Mouse (Mus musculus) forebrain, embryonic 11.5 days (tissue): ENCODE data around the gene P2rx1. TPM values are rescaled to one million over a fixed set of nuclear protein-coding genes. Genes with fewer than 3 reads are reported as not detected.

ENCODE experiments used
- ATAC-seq: fragments of 200-750 bp; cut with Nextera tagmentation; replicated peaks from 2 replicates; pipeline ENCODE4 v1.8.0; 2017; ENCODE audit warnings: moderate TSS enrichment; ENCODE audit not compliant: low FRiP score
- DNase-seq: peaks from one replicate; pipeline ENCODE4 v3.0.0-alpha.2; 2017; ENCODE audit warnings: low spot score
- H3K27ac ChIP-seq: fragments of 300-500 bp; sonication (generic); 2 replicates; pipeline ENCODE4 v1.5.1; 2014; ENCODE audit warnings: low read depth, low read length
- H3K27me3 ChIP-seq: fragments of 300-500 bp; sonication (generic); 2 replicates; pipeline ENCODE4 v1.6.1; 2014; ENCODE audit warnings: mild to moderate bottlenecking, low read length, mixed read lengths; ENCODE audit not compliant: control insufficient read depth, insufficient read depth
- H3K36me3 ChIP-seq: fragments of 300-500 bp; sonication (generic); 2 replicates; pipeline ENCODE4 v1.6.1; 2014; ENCODE audit warnings: mild to moderate bottlenecking, low read length, moderate library complexity, mixed read lengths; ENCODE audit not compliant: control insufficient read depth, insufficient read depth
- H3K4me1 ChIP-seq: fragments of 300-500 bp; sonication (generic); replicated peaks from 2 replicates; pipeline ENCODE4 v1.6.1; 2014; ENCODE audit warnings: low read length, mixed read lengths; ENCODE audit not compliant: control insufficient read depth, insufficient read depth
- H3K4me2 ChIP-seq: fragments of 300-500 bp; sonication (generic); 2 replicates; pipeline ENCODE4 v1.6.1; 2014; ENCODE audit warnings: low read depth, mild to moderate bottlenecking, low read length, moderate library complexity, mixed read lengths; ENCODE audit not compliant: severe bottlenecking
- H3K4me3 ChIP-seq: fragments of 300-500 bp; sonication (generic); 2 replicates; pipeline ENCODE4 v1.5.1; 2014; ENCODE audit warnings: low read depth, low read length
- H3K9ac ChIP-seq: fragments of 300-500 bp; sonication (generic); 2 replicates; pipeline ENCODE4 v1.6.1; 2014; ENCODE audit warnings: low read length
- H3K9me3 ChIP-seq: fragments of 300-500 bp; sonication (generic); 2 replicates; pipeline ENCODE4 v1.6.1; 2016; ENCODE audit warnings: low read length, mixed read lengths; ENCODE audit not compliant: control insufficient read depth
- WGBS: fragments of 180-500 bp; shearing (Covaris S2); extraction: QIAGEN DNeasy Blood & Tissue Kit; methylation state at CpG from one replicate; pipeline ENCODE4 v1.1.7; 2014; 5-methylcytosine and 5-hydroxymethylcytosine counted together
- polyA plus RNA-seq: library from polyadenylated mRNA; unstranded; fragments of >200 nt; fragmentation: Nextera tagmentation; extraction: Ambion mirVana; gene quantifications from 2 replicates; pipeline ENCODE4 v1.2.1, GENCODE M21; 2014

P2rx1 gene
- polyA plus RNA-seq, 1 experiment from 2014 or later, result 1.1 TPM

DNA sequence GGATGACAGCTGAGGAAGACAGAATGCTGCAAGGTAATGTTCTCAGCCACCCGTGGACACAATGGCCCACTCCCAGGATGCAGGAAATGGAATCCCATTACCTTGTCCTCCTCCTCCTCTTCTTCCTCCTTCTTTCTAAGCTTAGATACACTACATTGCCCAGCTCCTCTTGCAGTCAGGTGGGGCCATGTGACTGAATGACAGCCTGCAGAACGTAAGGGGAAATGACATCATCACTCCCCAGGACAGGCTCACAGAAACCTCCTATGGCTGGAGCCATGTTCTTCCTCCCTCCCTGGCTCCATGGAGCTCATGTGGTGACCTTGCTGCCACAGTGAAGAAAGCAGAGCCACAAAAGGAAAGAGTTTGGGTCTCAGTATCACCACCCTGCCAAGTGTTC, 41.6 kb upstream of the P2rx1 start:
- Histone ChIP-seq H3K36me3 (no peaks in the 10 kb centered on the region), H3K4me2 (no peak overlapping the region), H3K27ac (no peak overlapping the region), H3K4me3 (no peak overlapping the region), H3K4me1 (no peaks in the 10 kb centered on the region), H3K27me3 (peaks cover 29% of the 10 kb centered on the region), H3K9ac (no peak overlapping the region), H3K9me3 (no peaks in the 10 kb centered on the region)
- ATAC-seq (no peak), DNase-seq (no peak)
- WGBS, result 80% methylated on average over 2 of the region's 2 CpGs

DNA sequence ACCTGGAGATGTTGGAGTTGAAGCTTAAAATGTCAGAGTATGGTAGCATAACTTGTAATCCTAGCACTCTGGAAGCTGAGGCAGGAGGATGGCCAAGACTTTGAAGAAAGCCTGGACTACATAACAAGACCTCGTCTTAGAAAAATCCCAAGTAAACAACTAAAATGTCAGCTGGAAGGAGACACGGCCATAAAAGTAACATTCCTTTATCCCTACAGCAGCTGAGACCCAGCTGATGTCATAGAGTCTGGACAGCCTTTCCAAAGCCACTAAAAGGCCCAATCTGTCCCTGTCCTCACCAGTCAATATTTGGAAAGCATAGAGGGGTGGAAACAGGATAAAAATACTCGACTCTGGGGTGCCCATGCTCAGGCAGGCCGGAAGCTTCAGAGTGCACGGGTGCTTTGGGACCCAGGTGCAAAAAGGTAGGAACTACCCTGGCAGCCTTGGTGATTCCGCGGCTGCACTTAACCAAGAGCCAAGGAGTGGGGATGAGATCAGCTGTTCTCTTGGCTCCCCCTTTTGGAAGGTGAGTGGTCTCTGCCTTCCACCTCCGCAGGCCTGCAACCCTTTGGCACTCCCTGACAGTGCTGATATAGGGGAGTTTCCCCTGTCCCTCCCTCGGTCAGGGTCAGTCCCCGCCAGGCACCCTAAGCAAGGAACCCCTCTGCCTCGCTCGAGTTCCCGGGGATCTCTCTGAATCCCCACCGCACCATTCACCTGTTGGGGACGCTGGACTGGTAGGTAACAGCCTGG, 38.8 kb upstream of the P2rx1 start:
- H3K36me3 ChIP-seq, result no peaks in the 10 kb centered on the region
- H3K27ac ChIP-seq, result no peak overlapping the region
- no peak overlapping the region for H3K4me2 ChIP-seq
- no peak overlapping the region for H3K4me3 ChIP-seq
- peaks cover 32% of the 10 kb centered on the region for H3K27me3 ChIP-seq
- H3K4me1 ChIP-seq, result no peaks in the 10 kb centered on the region
- H3K9ac ChIP-seq, result no peak overlapping the region
- ATAC-seq, result no peak
- H3K9me3 ChIP-seq, result no peaks in the 10 kb centered on the region
- WGBS, result 13% methylated on average over 15 of the region's 15 CpGs
- DNase-seq, result no peak

DNA sequence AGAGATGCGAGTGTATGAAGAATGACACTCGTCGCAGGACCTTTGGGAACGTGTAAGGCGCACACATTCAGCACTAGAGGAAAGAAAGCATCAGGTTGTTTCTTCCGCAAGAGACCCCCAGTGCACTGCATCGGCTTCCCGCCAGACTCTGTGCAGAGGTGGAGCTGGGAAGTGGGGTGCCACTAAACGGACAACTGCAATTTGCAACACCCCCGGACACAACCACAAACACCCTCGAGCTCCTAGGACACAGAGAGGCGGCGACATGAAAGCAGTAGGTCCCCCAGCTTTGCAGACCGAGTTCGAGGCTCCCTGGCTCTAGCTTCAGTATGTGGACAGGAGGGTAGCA, 38.2 kb upstream of the P2rx1 start:
- no peaks in the 10 kb centered on the region for H3K9me3 ChIP-seq
- peaks cover 32% of the 10 kb centered on the region for H3K27me3 ChIP-seq
- H3K9ac ChIP-seq, result no peak overlapping the region
- H3K4me1 ChIP-seq, result no peaks in the 10 kb centered on the region
- no peak for ATAC-seq
- H3K4me3 ChIP-seq, result peak overlapping the region; percentile 28
- no peaks in the 10 kb centered on the region for H3K36me3 ChIP-seq
- H3K4me2 ChIP-seq, result peak overlapping the region; percentile 38; the same call in 1 of the 2 replicates
- DNase-seq, result no peak
- no peak overlapping the region for H3K27ac ChIP-seq
- WGBS, result 3% methylated on average over 15 of the region's 15 CpGs

DNA sequence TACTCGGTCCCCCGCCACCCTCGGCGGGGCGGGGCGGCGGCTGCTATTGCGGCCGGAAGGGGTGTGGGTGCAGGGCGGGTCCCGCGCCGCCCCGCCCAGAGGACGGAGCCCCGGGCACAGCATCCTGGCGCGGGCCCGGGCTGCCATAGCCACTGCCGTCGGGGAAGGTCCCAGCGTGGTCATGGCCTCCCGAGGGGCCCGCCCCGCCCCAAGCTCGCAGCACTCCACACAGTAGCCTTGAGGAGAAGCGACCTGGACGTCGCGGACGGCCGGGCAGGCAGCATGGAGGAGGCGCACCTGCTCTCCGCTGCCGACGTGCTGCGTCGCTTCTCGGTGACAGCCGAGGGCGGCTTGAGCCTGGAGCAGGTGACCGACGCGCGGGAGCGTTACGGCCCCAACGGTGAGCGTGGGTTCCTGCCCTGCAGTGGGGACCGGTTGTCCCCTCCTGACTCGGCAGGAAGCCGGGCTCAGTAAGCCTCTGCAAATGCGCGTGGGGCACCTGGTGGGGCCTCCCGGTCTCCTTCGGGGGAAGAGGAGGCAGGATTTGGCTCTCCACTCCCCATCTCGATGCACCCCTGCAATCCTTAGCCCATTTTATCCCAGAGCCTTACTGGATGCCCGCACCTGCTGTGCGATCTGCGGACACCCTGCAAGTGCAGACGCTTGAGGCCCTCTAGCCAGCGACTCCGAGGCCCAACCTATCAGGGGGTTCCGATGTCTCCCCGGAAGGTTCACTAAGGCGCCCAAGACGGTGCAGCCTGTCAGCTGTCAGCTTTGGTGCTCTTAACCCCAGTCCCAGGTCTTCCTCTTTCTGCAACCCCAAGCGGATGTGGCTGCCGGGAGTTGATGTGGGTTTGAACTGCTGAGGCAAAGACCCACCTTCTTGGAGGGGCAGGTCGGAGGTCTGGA, 37.6 kb upstream of the P2rx1 start, which contains the start of gene Atp2a3:
Atp2a3 (plus strand) TSS at position 98 of the 909 bp plus-strand sequence.
- H3K9me3 ChIP-seq, result no peaks in the 10 kb centered on the region
- H3K4me3 ChIP-seq, result peak within 1 kb of the TSS; percentile 28
- no peaks in the 10 kb centered on the region for H3K4me1 ChIP-seq
- H3K4me2 ChIP-seq, result peak within 1 kb of the TSS; percentile 38; the same call in 1 of the 2 replicates
- peaks cover 32% of the 10 kb centered on the region for H3K27me3 ChIP-seq
- no peaks in the 10 kb centered on the region for H3K36me3 ChIP-seq
- H3K27ac ChIP-seq, result no peak within 1 kb of the TSS
- WGBS, result 3% methylated on average over 64 of the region's 70 CpGs
- DNase-seq (no peak), ATAC-seq (no peak)
- no peak within 1 kb of the TSS for H3K9ac ChIP-seq

DNA sequence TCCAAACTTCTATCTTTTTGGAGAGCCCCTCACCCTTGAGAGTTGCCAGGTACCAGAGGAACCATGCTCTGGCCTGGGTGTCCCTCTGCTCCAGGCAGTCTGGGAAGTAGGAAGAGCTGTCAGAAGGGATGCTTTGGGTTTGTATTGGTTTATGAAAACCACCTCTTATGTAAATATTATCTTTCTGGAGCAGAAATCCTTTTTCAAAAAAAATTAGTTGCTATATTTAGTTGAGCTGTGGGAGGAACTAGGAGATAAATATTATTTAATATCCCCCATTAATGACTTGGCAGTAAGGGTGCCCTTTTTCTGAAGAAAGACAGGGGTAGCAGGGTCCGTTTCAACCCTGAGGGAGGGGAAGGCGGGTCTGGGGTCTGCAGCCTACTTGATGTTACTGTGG, 36.5 kb upstream of the P2rx1 start:
- DNase-seq, result no peak
- H3K4me2 ChIP-seq, result no peak overlapping the region
- H3K27ac ChIP-seq, result no peak overlapping the region
- ATAC-seq, result no peak
- 73% methylated on average over 2 of the region's 2 CpGs for WGBS
- H3K9me3 ChIP-seq, result no peaks in the 10 kb centered on the region
- peaks cover 32% of the 10 kb centered on the region for H3K27me3 ChIP-seq
- no peaks in the 10 kb centered on the region for H3K36me3 ChIP-seq
- no peak overlapping the region for H3K9ac ChIP-seq
- no peak overlapping the region for H3K4me3 ChIP-seq
- no peaks in the 10 kb centered on the region for H3K4me1 ChIP-seq

DNA sequence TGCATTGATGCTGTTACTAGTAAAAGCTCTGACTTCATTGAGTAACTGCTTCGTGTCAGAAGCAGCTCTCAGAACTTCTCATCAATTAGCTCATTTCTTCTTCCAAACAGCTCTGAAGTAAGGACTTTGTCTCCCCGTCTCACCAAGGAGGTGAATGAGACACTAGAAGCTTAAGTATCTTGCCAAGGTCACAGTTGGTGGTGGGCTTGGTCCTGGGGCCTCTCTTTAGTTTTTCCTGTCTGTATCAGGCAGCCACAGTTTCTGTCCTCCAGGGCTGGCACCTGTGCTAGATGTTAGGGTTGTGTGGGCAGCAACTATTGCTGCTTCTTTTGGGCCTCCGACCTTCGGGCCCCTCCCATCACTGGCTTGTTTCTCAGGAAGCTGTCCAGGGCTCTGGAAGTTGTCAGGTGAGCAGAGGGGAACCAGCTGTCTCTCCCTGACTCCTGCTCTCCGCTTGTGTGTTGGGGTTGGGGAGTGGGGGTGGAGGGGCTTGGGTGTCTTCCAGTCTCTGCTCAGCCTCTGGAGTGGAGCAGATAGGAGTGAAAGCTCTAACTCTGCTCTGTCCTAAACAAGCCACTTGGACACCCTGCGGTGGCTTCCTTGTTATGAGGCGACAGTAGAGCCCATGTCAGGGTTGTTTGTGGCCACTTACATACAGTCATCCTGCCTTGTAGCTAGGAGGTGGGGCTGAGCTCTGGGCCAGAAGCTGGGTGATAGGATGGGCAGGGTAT, 35.7 kb upstream of the P2rx1 start:
- Histone ChIP-seq H3K9me3 (no peaks in the 10 kb centered on the region), H3K9ac (no peak overlapping the region), H3K4me2 (no peak overlapping the region), H3K4me1 (no peaks in the 10 kb centered on the region), H3K36me3 (no peaks in the 10 kb centered on the region), H3K27ac (no peak overlapping the region), H3K27me3 (peaks cover 32% of the 10 kb centered on the region), H3K4me3 (no peak overlapping the region)
- ATAC-seq (no peak), DNase-seq (no peak)
- WGBS, result 52% methylated on average over 7 of the region's 7 CpGs

DNA sequence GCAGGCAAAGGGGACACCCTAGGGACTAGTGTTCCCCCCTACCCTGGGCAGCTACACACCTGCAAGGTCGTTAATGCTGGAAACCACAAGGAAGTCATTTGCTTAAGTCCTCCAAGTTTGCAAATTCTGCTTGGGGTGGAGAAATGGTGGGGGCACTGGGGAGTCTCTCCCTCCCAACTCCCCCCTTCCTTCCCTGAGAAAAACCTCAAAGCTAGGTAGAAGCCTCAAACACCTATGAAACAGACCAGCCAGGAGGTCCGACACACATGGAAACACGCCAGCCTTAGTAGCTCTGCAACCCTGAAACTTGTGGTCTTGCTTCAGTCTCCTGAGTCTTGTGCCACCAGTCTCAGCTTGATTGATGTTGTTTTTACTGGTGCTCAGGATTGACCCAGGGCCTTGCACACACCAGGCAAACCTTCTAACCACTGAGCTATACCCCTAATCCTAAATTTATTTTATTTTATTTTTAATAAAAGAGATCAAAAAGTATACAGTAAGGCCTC, 35.1 kb upstream of the P2rx1 start:
- H3K9me3 ChIP-seq, result no peaks in the 10 kb centered on the region
- H3K27ac ChIP-seq, result no peak overlapping the region
- WGBS, result 74% methylated on average over 3 of the region's 3 CpGs
- H3K9ac ChIP-seq, result no peak overlapping the region
- H3K36me3 ChIP-seq, result no peaks in the 10 kb centered on the region
- no peak overlapping the region for H3K4me2 ChIP-seq
- DNase-seq, result no peak
- ATAC-seq, result no peak
- H3K27me3 ChIP-seq, result peaks cover 32% of the 10 kb centered on the region
- H3K4me1 ChIP-seq, result no peaks in the 10 kb centered on the region
- H3K4me3 ChIP-seq, result no peak overlapping the region

DNA sequence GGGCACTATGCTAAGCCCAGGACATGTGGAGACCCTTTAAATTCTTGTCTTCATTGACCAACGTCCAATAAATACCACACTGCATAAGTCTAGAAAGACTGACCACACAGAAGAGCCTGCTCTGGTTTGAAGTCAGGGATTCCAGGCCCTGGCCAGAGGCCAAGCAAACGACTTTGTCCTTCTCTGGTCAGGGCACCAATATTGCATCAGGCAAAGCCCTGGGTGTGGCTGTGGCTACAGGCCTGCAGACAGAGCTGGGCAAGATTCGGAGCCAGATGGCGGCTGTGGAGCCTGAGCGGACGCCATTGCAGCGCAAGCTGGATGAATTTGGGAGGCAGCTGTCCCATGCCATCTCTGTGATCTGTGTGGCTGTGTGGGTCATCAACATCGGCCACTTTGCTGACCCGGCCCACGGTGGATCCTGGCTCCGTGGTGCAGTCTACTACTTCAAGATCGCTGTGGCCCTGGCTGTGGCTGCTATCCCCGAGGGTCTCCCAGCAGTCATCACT, 23.9 kb upstream of the P2rx1 start:
- no peak overlapping the region for H3K9ac ChIP-seq
- WGBS, result 85% methylated on average over 13 of the region's 13 CpGs
- H3K27ac ChIP-seq, result no peak overlapping the region
- H3K27me3 ChIP-seq, result no peaks in the 10 kb centered on the region
- no peak for DNase-seq
- H3K4me1 ChIP-seq, result no peaks in the 10 kb centered on the region
- no peaks in the 10 kb centered on the region for H3K9me3 ChIP-seq
- H3K4me3 ChIP-seq, result no peak overlapping the region
- ATAC-seq, result no peak
- no peak overlapping the region for H3K4me2 ChIP-seq
- no peaks in the 10 kb centered on the region for H3K36me3 ChIP-seq
